Mouse (Mus musculus) C2C12 (cell line): ENCODE results near the gene Mia. TPM values are rescaled to one million over a fixed set of nuclear protein-coding genes. Genes with fewer than 3 reads are reported as not detected.
A peak's percentile ranks its signal among the peaks of the same experiment; 100 is the strongest.

Source experiments
- H3K27me3 ChIP-seq: one replicate; pipeline ENCODE4 v1.6.1; 2011; ENCODE audit not compliant: control insufficient read depth, insufficient read depth, insufficient read length
- H3K36me3 ChIP-seq: one replicate; pipeline ENCODE4 v1.6.1; 2011; ENCODE audit not compliant: control insufficient read depth, insufficient read depth
- H3K4me3 ChIP-seq: one replicate; pipeline ENCODE4 v1.5.1; 2011; ENCODE audit warnings: mild to moderate bottlenecking, control low read depth; ENCODE audit not compliant: poor library complexity, insufficient read depth, severe bottlenecking
- H3K79me2 ChIP-seq: one replicate; pipeline ENCODE4 v1.6.1; 2011; ENCODE audit not compliant: control insufficient read depth, insufficient read depth
- H3K79me3 ChIP-seq: one replicate; pipeline ENCODE4 v1.6.1; 2011; ENCODE audit warnings: low read depth, control low read depth
- H3ac ChIP-seq: one replicate; pipeline ENCODE3; 2011; ENCODE audit warnings: low read depth; ENCODE audit not compliant: control insufficient read depth, insufficient read length
- CEBPB ChIP-seq: IDR thresholded peaks from one replicate; pipeline ENCODE4 v1.6.1; 2011; ENCODE audit warnings: low read depth, mild to moderate bottlenecking, control low read depth, moderate library complexity
- CTCF ChIP-seq: IDR thresholded peaks from one replicate; pipeline ENCODE4 v1.5.1; 2011; ENCODE audit not compliant: control insufficient read depth, insufficient read depth, insufficient read length
- FOSL1 ChIP-seq: IDR thresholded peaks from one replicate; pipeline ENCODE4 v1.8.0; 2011; ENCODE audit warnings: mild to moderate bottlenecking, low read length; ENCODE audit not compliant: poor library complexity, insufficient read depth, severe bottlenecking
- MAX ChIP-seq: IDR thresholded peaks from one replicate; pipeline ENCODE4 v1.6.1; 2011; ENCODE audit warnings: mild to moderate bottlenecking, control low read depth
- MYOD1 ChIP-seq: IDR thresholded peaks from one replicate; pipeline ENCODE4 v1.6.1; 2011; ENCODE audit warnings: low read depth; ENCODE audit not compliant: control insufficient read depth, insufficient read length
- MYOG ChIP-seq: IDR thresholded peaks from one replicate; pipeline ENCODE4 v1.6.1; 2011; ENCODE audit not compliant: control insufficient read depth, insufficient read length; ENCODE audit errors: extremely low read depth
- USF1 ChIP-seq: IDR thresholded peaks from one replicate; pipeline ENCODE4 v1.6.1; 2011; ENCODE audit warnings: low read depth, mild to moderate bottlenecking, control low read depth, moderate library complexity
- microRNA-seq: library from miRNA; unstranded; fragments of <30 nt; microRNA quantifications from one replicate; pipeline ENCODE4, GENCODE M21; 2019; ENCODE audit warnings: borderline microRNAs expressed
- polyA plus RNA-seq: library from polyadenylated mRNA; unstranded; fragments of >200 nt; fragmentation: generic; extraction: Trizol; gene quantifications from one replicate; pipeline ENCODE4 v1.2.1, GENCODE M21; 2012; ENCODE audit warnings: missing spikeins

Gene Mia
- polyA plus RNA-seq, 1 experiment = 0.26 TPM

GRCm38 (mm10) chr7:27133156-27133555 is 47.8 kb downstream of the Mia start:
- no peak for TF ChIP-seq USF1
- TF ChIP-seq CEBPB = no peak
- no peak for TF ChIP-seq FOSL1
- no peak for TF ChIP-seq MYOD1
- no peak for TF ChIP-seq MYOG
- no peak for TF ChIP-seq MAX
- no peak for TF ChIP-seq CTCF
- H3K27me3 ChIP-seq = peaks cover 13% of the 10 kb centered on the region
- H3ac ChIP-seq = no peak overlapping the region
- H3K4me3 ChIP-seq = no peak overlapping the region
- H3K79me3 ChIP-seq = no peaks in the 10 kb centered on the region
- H3K79me2 ChIP-seq = no peaks in the 10 kb centered on the region
- no peaks in the 10 kb centered on the region for H3K36me3 ChIP-seq

- no peak for TF ChIP-seq CEBPB
- no peak for TF ChIP-seq CTCF
- TF ChIP-seq FOSL1 = no peak
- no peak for TF ChIP-seq MYOD1
- TF ChIP-seq MAX = no peak
- TF ChIP-seq USF1 = no peak
- Histone ChIP-seq H3K79me2 (no peaks in the 10 kb centered on the region), H3K79me3 (no peaks in the 10 kb centered on the region), H3K36me3 (no peaks in the 10 kb centered on the region), H3K27me3 (peaks cover 13% of the 10 kb centered on the region), H3K4me3 (no peak overlapping the region), H3ac (no peak overlapping the region)
These were observed 48.4 kb downstream of the Mia start for GRCm38 (mm10) chr7:27132588-27132987.

- Histone ChIP-seq H3K79me3 (no peaks in the 10 kb centered on the region), H3K79me2 (no peaks in the 10 kb centered on the region), H3K36me3 (no peaks in the 10 kb centered on the region), H3ac (no peak overlapping the region), H3K27me3 (peaks cover 8% of the 10 kb centered on the region), H3K4me3 (no peak overlapping the region)
- no peak for TF ChIP-seq FOSL1
- TF ChIP-seq MYOG = no peak
- no peak for TF ChIP-seq USF1
- no peak for TF ChIP-seq CEBPB
- TF ChIP-seq CTCF = no peak
- TF ChIP-seq MAX = no peak
- TF ChIP-seq MYOD1 = no peak
These were observed 49.6 kb downstream of the Mia start for GRCm38 (mm10) chr7:27131387-27131786.

GRCm38 (mm10) chr7:27130521-27131370 is 50.2 kb downstream of the Mia start:
- TF ChIP-seq CTCF (no peak), MAX (no peak), USF1 (no peak), FOSL1 (no peak), CEBPB (no peak), MYOD1 (no peak), MYOG (no peak)
- Histone ChIP-seq H3K36me3 (no peaks in the 10 kb centered on the region), H3K79me2 (no peaks in the 10 kb centered on the region), H3K27me3 (peaks cover 5% of the 10 kb centered on the region), H3ac (no peak overlapping the region), H3K4me3 (no peak overlapping the region), H3K79me3 (no peaks in the 10 kb centered on the region)

- Histone ChIP-seq H3K79me2 (no peaks in the 10 kb centered on the region), H3K4me3 (no peak overlapping the region), H3K36me3 (no peaks in the 10 kb centered on the region), H3ac (no peak overlapping the region), H3K79me3 (no peaks in the 10 kb centered on the region), H3K27me3 (peaks cover 5% of the 10 kb centered on the region)
- TF ChIP-seq CEBPB (no peak), MYOG (no peak), MYOD1 (no peak)
These were observed 51.1 kb downstream of the Mia start for GRCm38 (mm10) chr7:27129811-27130210.

Small RNAs within 50 kb of the gene (microRNA-seq; reads per million reads assigned to microRNA genes)
- gene Mir1191 (10.0 reads per million, percentile 59 among the genes with 10 or more reads in this experiment), gene Mir3101 (0.20 reads per million)

Other genes with a start within 250 kb of the Mia start
- gene Cyp2a22, start 241.8 kb downstream of the Mia start, polyA plus RNA-seq = not detected
- not detected for gene Cyp2a12, start 152.1 kb downstream of the Mia start, polyA plus RNA-seq
- not detected for gene Cyp2f2, start 61.2 kb downstream of the Mia start, polyA plus RNA-seq
- gene Cyp2t4, start 27.4 kb downstream of the Mia start, polyA plus RNA-seq = not detected
- 68.8 TPM for gene Egln2, start 14.4 kb downstream of the Mia start, polyA plus RNA-seq
- 46.6 TPM for gene Rab4b, start 2.3 kb downstream of the Mia start, polyA plus RNA-seq
- 0.06 TPM for gene Gm21983, start 71 bp downstream of the Mia start, polyA plus RNA-seq
- gene BC024978, start 14.6 kb upstream of the Mia start, polyA plus RNA-seq = 3.2 TPM
- gene Snrpa, start 15.1 kb upstream of the Mia start, polyA plus RNA-seq = 210 TPM
- 5.7 TPM for gene Itpkc, start 47.5 kb upstream of the Mia start, polyA plus RNA-seq
- 9.3 TPM for gene Coq8b, start 51.9 kb upstream of the Mia start, polyA plus RNA-seq
- gene Numbl, start 77.3 kb upstream of the Mia start, polyA plus RNA-seq = 11.7 TPM
- 22.9 TPM for gene Ltbp4, start 156.5 kb upstream of the Mia start, polyA plus RNA-seq
- gene Shkbp1, start 174.9 kb upstream of the Mia start, polyA plus RNA-seq = 27.6 TPM
- gene Gm20479, start 176.3 kb upstream of the Mia start, polyA plus RNA-seq = not detected